Mouse (Mus musculus) stomach, embryonic 15.5 days (tissue): ENCODE results near the gene Hnrnpa1. TPM values are rescaled to one million over a fixed set of nuclear protein-coding genes. Genes with fewer than 3 reads are reported as not detected.
"Not testable (repeated sequence)": the region's sequence is repeated elsewhere in the genome, so short reads cannot be mapped to it uniquely, and the experiment has no call there.

ENCODE experiments used
- ATAC-seq: fragments of 200-750 bp; cut with Nextera tagmentation; 2 replicates; pipeline ENCODE4 v1.8.0; 2017; ENCODE audit warnings: low read depth, moderate number of reproducible peaks, moderate TSS enrichment; ENCODE audit not compliant: insufficient read depth, low FRiP score
- H3K27ac ChIP-seq: fragments of 300-500 bp; sonication (generic); 2 replicates; pipeline ENCODE4 v1.5.1; 2015; ENCODE audit warnings: mild to moderate bottlenecking, inconsistent platforms
- H3K27me3 ChIP-seq: fragments of 300-500 bp; sonication (generic); replicated peaks from 2 replicates; pipeline ENCODE4 v1.6.1; 2015; ENCODE audit warnings: inconsistent platforms
- H3K36me3 ChIP-seq: fragments of 300-500 bp; sonication (generic); 2 replicates; pipeline ENCODE4 v1.6.1; 2015; ENCODE audit warnings: inconsistent platforms
- H3K4me1 ChIP-seq: fragments of 300-500 bp; sonication (generic); 2 replicates; pipeline ENCODE4 v1.6.1; 2015; ENCODE audit warnings: inconsistent platforms
- H3K4me2 ChIP-seq: fragments of 300-500 bp; sonication (generic); 2 replicates; pipeline ENCODE4 v1.6.1; 2015; ENCODE audit warnings: mild to moderate bottlenecking, inconsistent platforms
- H3K4me3 ChIP-seq: fragments of 300-500 bp; sonication (generic); replicated peaks from 2 replicates; pipeline ENCODE4 v1.5.1; 2015; ENCODE audit warnings: inconsistent platforms
- H3K9ac ChIP-seq: fragments of 300-500 bp; sonication (generic); 2 replicates; pipeline ENCODE4 v1.6.1; 2015; ENCODE audit warnings: inconsistent platforms
- H3K9me3 ChIP-seq: fragments of 300-500 bp; sonication (generic); 2 replicates; pipeline ENCODE4 v1.6.1; 2016; ENCODE audit warnings: inconsistent platforms
- WGBS: fragments of 180-500 bp; shearing (Covaris S2); methylation state at CpG from one replicate; pipeline ENCODE4 v1.1.7; 2015; 5-methylcytosine and 5-hydroxymethylcytosine counted together
- polyA plus RNA-seq: library from polyadenylated mRNA; unstranded; fragments of >200 nt; fragmentation: Nextera tagmentation; extraction: Ambion mirVana; gene quantifications from 2 replicates; pipeline ENCODE4 v1.2.1, GENCODE M21; 2015

Gene Hnrnpa1
- polyA plus RNA-seq, 1 experiment from 2014 or later = 664 TPM

- Histone ChIP-seq H3K4me1 (peaks cover 8% of the 10 kb centered on the region; the same call in 1 of the 2 replicates), H3K4me3 (peak overlapping the region; percentile 70), H3K4me2 (peak overlapping the region; percentile 73), H3K9ac (no peak overlapping the region), H3K9me3 (no peaks in the 10 kb centered on the region), H3K27me3 (no peaks in the 10 kb centered on the region), H3K36me3 (peaks cover 37% of the 10 kb centered on the region), H3K27ac (peak overlapping the region; percentile 4; the same call in 1 of the 2 replicates)
- ATAC-seq = no peak
- WGBS = 48% methylated on average over 8 of the region's 8 CpGs
Measured at GRCm38 (mm10) chr15:103242885-103243284, 2.7 kb downstream of the Hnrnpa1 start.

- Histone ChIP-seq H3K9ac (no peak overlapping the region), H3K4me3 (no peak overlapping the region), H3K9me3 (no peaks in the 10 kb centered on the region), H3K4me2 (no peak overlapping the region), H3K27me3 (no peaks in the 10 kb centered on the region), H3K27ac (no peak overlapping the region), H3K36me3 (peaks cover 51% of the 10 kb centered on the region), H3K4me1 (peaks cover 8% of the 10 kb centered on the region; the same call in 1 of the 2 replicates)
- no peak for ATAC-seq
- WGBS = 73% methylated on average over 6 of the region's 6 CpGs
Measured at GRCm38 (mm10) chr15:103245616-103246015, 5.4 kb downstream of the Hnrnpa1 start.

- Histone ChIP-seq H3K4me1 (peaks cover 8% of the 10 kb centered on the region; the same call in 1 of the 2 replicates), H3K9me3 (no peaks in the 10 kb centered on the region), H3K4me2 (no peak overlapping the region), H3K27me3 (no peaks in the 10 kb centered on the region), H3K4me3 (no peak overlapping the region), H3K36me3 (peaks cover 51% of the 10 kb centered on the region), H3K9ac (no peak overlapping the region), H3K27ac (no peak overlapping the region)
- 83% methylated on average over 9 of the region's 9 CpGs for WGBS
- no peak for ATAC-seq
Measured at GRCm38 (mm10) chr15:103247078-103247781, 7.0 kb downstream of the Hnrnpa1 start.

GRCm38 (mm10) chr15:103247782-103248400, 7.7 kb downstream of the Hnrnpa1 start:
- no peaks in the 10 kb centered on the region for H3K27me3 ChIP-seq
- H3K4me3 ChIP-seq = no peak overlapping the region
- no peak overlapping the region for H3K27ac ChIP-seq
- no peak overlapping the region for H3K9ac ChIP-seq
- no peak overlapping the region for H3K4me2 ChIP-seq
- ATAC-seq = no peak
- H3K36me3 ChIP-seq = peaks cover 46% of the 10 kb centered on the region
- peaks cover 3% of the 10 kb centered on the region; the same call in 1 of the 2 replicates for H3K4me1 ChIP-seq
- no peaks in the 10 kb centered on the region for H3K9me3 ChIP-seq

GRCm38 (mm10) chr15:103248401-103249313, 8.4 kb downstream of the Hnrnpa1 start:
- Histone ChIP-seq H3K4me3 (no peak overlapping the region), H3K4me1 (no peaks in the 10 kb centered on the region), H3K9ac (no peak overlapping the region), H3K36me3 (peaks cover 41% of the 10 kb centered on the region), H3K27me3 (no peaks in the 10 kb centered on the region), H3K27ac (no peak overlapping the region), H3K9me3 (no peaks in the 10 kb centered on the region), H3K4me2 (no peak overlapping the region)
- ATAC-seq = no peak
- WGBS = 84% methylated on average over 28 of the region's 28 CpGs

- H3K9ac ChIP-seq, H3K4me3 ChIP-seq, H3K9me3 ChIP-seq, H3K4me2 ChIP-seq, H3K4me1 ChIP-seq, H3K27ac ChIP-seq, H3K27me3 ChIP-seq, ATAC-seq: not testable (repeated sequence)
- H3K36me3 ChIP-seq = peaks cover 41% of the 10 kb centered on the region
- 81% methylated on average over 6 of the region's 6 CpGs for WGBS
Measured at GRCm38 (mm10) chr15:103249511-103249910, 9.3 kb downstream of the Hnrnpa1 start.

GRCm38 (mm10) chr15:103250195-103250740, 10.0 kb downstream of the Hnrnpa1 start:
- ATAC-seq = no peak
- H3K27ac ChIP-seq = no peak overlapping the region
- H3K4me3 ChIP-seq = no peak overlapping the region
- H3K36me3 ChIP-seq = peaks cover 37% of the 10 kb centered on the region
- peaks cover 8% of the 10 kb centered on the region for H3K4me1 ChIP-seq
- no peaks in the 10 kb centered on the region for H3K9me3 ChIP-seq
- 30% methylated on average over 2 of the region's 2 CpGs for WGBS
- H3K27me3 ChIP-seq = no peaks in the 10 kb centered on the region
- H3K4me2 ChIP-seq = no peak overlapping the region
- no peak overlapping the region for H3K9ac ChIP-seq

GRCm38 (mm10) chr15:103251595-103251994, 11.4 kb downstream of the Hnrnpa1 start:
- Histone ChIP-seq H3K4me3 (no peak overlapping the region), H3K36me3 (peaks cover 26% of the 10 kb centered on the region), H3K9me3 (no peaks in the 10 kb centered on the region), H3K9ac (no peak overlapping the region), H3K27ac (no peak overlapping the region), H3K4me2 (no peak overlapping the region), H3K27me3 (no peaks in the 10 kb centered on the region), H3K4me1 (peaks cover 11% of the 10 kb centered on the region)
- peak; percentile 72 for ATAC-seq
- WGBS = 21% methylated on average over 1 of the region's 1 CpGs

GRCm38 (mm10) chr15:103252660-103253059, 12.4 kb downstream of the Hnrnpa1 start:
- ATAC-seq = peak; percentile 30; the same call in 1 of the 2 replicates
- Histone ChIP-seq H3K27ac (no peak overlapping the region), H3K36me3 (peaks cover 16% of the 10 kb centered on the region), H3K27me3 (no peaks in the 10 kb centered on the region), H3K4me3 (no peak overlapping the region), H3K9me3 (no peaks in the 10 kb centered on the region), H3K4me1 (peaks cover 11% of the 10 kb centered on the region), H3K4me2 (no peak overlapping the region), H3K9ac (no peak overlapping the region)
- WGBS = 70% methylated on average over 3 of the region's 3 CpGs

GRCm38 (mm10) chr15:103253352-103253751, 13.1 kb downstream of the Hnrnpa1 start:
- H3K9me3 ChIP-seq = no peaks in the 10 kb centered on the region
- ATAC-seq = no peak
- peaks cover 16% of the 10 kb centered on the region for H3K4me1 ChIP-seq
- H3K4me3 ChIP-seq = no peak overlapping the region; the same call in 1 of the 2 replicates
- H3K9ac ChIP-seq = no peak overlapping the region
- no peak overlapping the region for H3K27ac ChIP-seq
- 88% methylated on average over 1 of the region's 1 CpGs for WGBS
- H3K27me3 ChIP-seq = no peaks in the 10 kb centered on the region
- H3K4me2 ChIP-seq = no peak overlapping the region
- H3K36me3 ChIP-seq = peaks cover 9% of the 10 kb centered on the region

GRCm38 (mm10) chr15:103255169-103255568, 14.9 kb downstream of the Hnrnpa1 start:
- no peaks in the 10 kb centered on the region for H3K9me3 ChIP-seq
- H3K27ac ChIP-seq = peak overlapping the region; percentile 9; the same call in 1 of the 2 replicates
- H3K27me3 ChIP-seq = no peaks in the 10 kb centered on the region
- H3K4me2 ChIP-seq = peak overlapping the region; percentile 93
- under 1% methylated on average over 25 of the region's 25 CpGs for WGBS
- peak overlapping the region; percentile 58; the same call in 1 of the 2 replicates for H3K9ac ChIP-seq
- ATAC-seq = peak; percentile 54; the same call in 1 of the 2 replicates
- H3K36me3 ChIP-seq = no peaks in the 10 kb centered on the region
- peaks cover 18% of the 10 kb centered on the region for H3K4me1 ChIP-seq
- peak overlapping the region; percentile 44 for H3K4me3 ChIP-seq
